26 mouse cellular contexts compared by ENCODE assay signal in the genomic region with DNA sequence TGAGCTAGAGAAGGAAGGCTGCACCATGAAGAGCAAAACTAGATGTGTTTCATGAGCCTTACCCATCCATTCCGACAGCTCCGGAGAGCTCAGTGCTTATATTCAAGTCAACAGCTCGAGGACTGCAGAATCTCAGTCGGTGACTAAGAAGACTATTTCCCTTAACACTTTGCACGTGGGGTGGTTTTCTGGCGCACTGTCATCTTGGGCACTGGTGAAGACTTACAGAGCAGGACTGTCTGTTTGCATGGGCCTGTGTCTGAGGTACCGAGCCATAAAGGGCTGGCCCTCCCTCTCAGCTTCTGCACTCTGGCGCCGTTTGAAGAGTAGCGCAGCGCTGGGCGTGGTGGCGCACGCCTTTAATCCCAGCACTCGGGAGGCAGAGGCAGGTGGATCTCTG. TPM values are rescaled to one million over a fixed set of nuclear protein-coding genes. Genes with fewer than 3 reads are reported as not detected.
DNase-seq lines count a peak whose midpoint lies in the region; ATAC-seq and TF ChIP-seq lines count a peak whose summit lies in the region.
"Had no signal": no experiment of that assay in that cellular context is flagged by ENCODE, and none has a peak within 500 bp of the region (broad histone marks: within the 10 kb centered on the region; RNA-seq: fewer than 3 reads in every experiment).

No protein-coding gene starts in this region.

- DNase-seq in heart, adult 11 months: peak; percentile 86
- no peak for DNase-seq in heart, postnatal 25 days (ENCODE audit: low spot score)
- DNase-seq in heart, postnatal 0 days (ENCODE audit: low spot score): no peak
- no peak for DNase-seq in heart, adult 9 months (ENCODE audit: low spot score in 2 of 2)
- no peak for DNase-seq in stomach, postnatal 0 days (ENCODE audit: low spot score)
- no peak for DNase-seq in embryo, embryonic 9.5 days (ENCODE audit: extremely low spot score)

- no peak overlapping the region for H3K4me2 ChIP-seq in heart, postnatal 0 days (ENCODE audit: low read depth, low read length)
- no peak overlapping the region for H3K4me2 ChIP-seq in stomach, embryonic 15.5 days
- no peak overlapping the region for H3K4me2 ChIP-seq in stomach, postnatal 0 days (replicated peaks; ENCODE audit: low read depth)
- no peak overlapping the region for H3K4me2 ChIP-seq in stomach, embryonic 16.5 days (ENCODE audit: low read depth, low read length)
- H3K4me2 ChIP-seq: forebrain, embryonic 15.5 days; kidney, embryonic 15.5 days had no signal

- no peak for TF ChIP-seq EP300 in heart, postnatal 0 days (IDR thresholded peaks at IDR 0.05; ENCODE audit: low read depth)
- TF ChIP-seq EP300 in stomach, postnatal 0 days (optimal IDR thresholded peaks at IDR 0.05): no peak

- 81% methylated on average over 15 of the region's 15 CpGs for WGBS in heart, postnatal 0 days
- 82% methylated on average over 15 of the region's 15 CpGs for WGBS in stomach, embryonic 15.5 days
- WGBS in stomach, postnatal 0 days: 76% methylated on average over 15 of the region's 15 CpGs
- 72% methylated on average over 15 of the region's 15 CpGs for WGBS in stomach, embryonic 16.5 days

- H3K9me3 ChIP-seq in heart, postnatal 0 days (replicated peaks; ENCODE audit: control insufficient read depth, low read length): no peaks in the 10 kb centered on the region
- H3K9me3 ChIP-seq in stomach, embryonic 15.5 days: no peaks in the 10 kb centered on the region
- no peaks in the 10 kb centered on the region for H3K9me3 ChIP-seq in stomach, postnatal 0 days (ENCODE audit: control insufficient read depth, low read length)
- no peaks in the 10 kb centered on the region for H3K9me3 ChIP-seq in stomach, embryonic 16.5 days (replicated peaks; ENCODE audit: control insufficient read depth, low read length)
- H3K9me3 ChIP-seq: forebrain, embryonic 15.5 days; kidney, embryonic 15.5 days had no signal

- no peak overlapping the region for H3K4me3 ChIP-seq in heart, postnatal 0 days (ENCODE audit: low read depth, low read length)
- no peak overlapping the region for H3K4me3 ChIP-seq in stomach, embryonic 15.5 days (replicated peaks)
- H3K4me3 ChIP-seq in stomach, postnatal 0 days (ENCODE audit: low read depth, low read length): no peak overlapping the region
- no peak overlapping the region for H3K4me3 ChIP-seq in stomach, embryonic 16.5 days (replicated peaks; ENCODE audit: low read length)
- H3K4me3 ChIP-seq: erythroblast, embryonic 14.5 days; forebrain, embryonic 15.5 days; kidney, embryonic 15.5 days had no signal

- 0 out of 2 replicates have a peak overlapping the region, but pooled peaks have one; percentile 43 for H3K27ac ChIP-seq in heart, postnatal 0 days (ENCODE audit: low read depth)
- H3K27ac ChIP-seq in stomach, embryonic 15.5 days: 0 out of 2 replicates have a peak overlapping the region, but pooled peaks have one; percentile 12
- no peak overlapping the region for H3K27ac ChIP-seq in stomach, postnatal 0 days (replicated peaks)
- H3K27ac ChIP-seq in stomach, embryonic 16.5 days (ENCODE audit: low read length): peak overlapping the region; percentile 65; the same call in 1 of the 2 replicates
- H3K27ac ChIP-seq: forebrain, embryonic 15.5 days; kidney, embryonic 15.5 days had no signal

- intact Hi-C loops in heart, postnatal 25 days (cut with DNase I): loop anchor here (5.0 to 10.0 kb wide), 2 partner anchors 140 to 388 kb away; no protein-coding TSS in a partner anchor

- no peak for ATAC-seq in heart, postnatal 0 days (ENCODE audit: insufficient read depth, low read depth)
- ATAC-seq in stomach, embryonic 15.5 days (ENCODE audit: insufficient read depth, low FRiP score, low read depth): no peak
- ATAC-seq in stomach, postnatal 0 days (ENCODE audit: low FRiP score, low TSS enrichment): no peak
- peak; percentile 16; the same call in 1 of the 2 replicates for ATAC-seq in stomach, embryonic 16.5 days (ENCODE audit: insufficient read depth, low FRiP score)
- ATAC-seq: inflammation-experienced regulatory T-cells, adult 6 months had no signal

- H3K9ac ChIP-seq in heart, postnatal 0 days (replicated peaks; ENCODE audit: low read depth, low read length): no peak overlapping the region
- no peak overlapping the region for H3K9ac ChIP-seq in stomach, embryonic 15.5 days
- no peak overlapping the region for H3K9ac ChIP-seq in stomach, postnatal 0 days (ENCODE audit: low read length)
- no peak overlapping the region for H3K9ac ChIP-seq in stomach, embryonic 16.5 days (ENCODE audit: low read length)
- H3K9ac ChIP-seq: forebrain, embryonic 15.5 days; kidney, embryonic 15.5 days had no signal

- no peaks in the 10 kb centered on the region for H3K36me3 ChIP-seq in heart, postnatal 0 days (replicated peaks; ENCODE audit: control insufficient read depth, insufficient read depth, low read length)
- H3K36me3 ChIP-seq in stomach, embryonic 15.5 days: no peaks in the 10 kb centered on the region
- no peaks in the 10 kb centered on the region for H3K36me3 ChIP-seq in stomach, postnatal 0 days (ENCODE audit: control insufficient read depth, insufficient read depth, low read length)
- no peaks in the 10 kb centered on the region for H3K36me3 ChIP-seq in stomach, embryonic 16.5 days (ENCODE audit: control insufficient read depth, insufficient read depth, low read length)
- H3K36me3 ChIP-seq: forebrain, embryonic 15.5 days; kidney, embryonic 15.5 days had no signal

- TF ChIP-seq CTCF in heart, postnatal 0 days (IDR thresholded peaks at IDR 0.05; ENCODE audit: low read depth): no peak
- TF ChIP-seq CTCF in stomach, postnatal 0 days (IDR thresholded peaks at IDR 0.05; ENCODE audit: low read depth): no peak

- H3K27me3 ChIP-seq in heart, postnatal 0 days (ENCODE audit: control insufficient read depth, insufficient read depth, low read length): no peaks in the 10 kb centered on the region
- H3K27me3 ChIP-seq in stomach, embryonic 15.5 days (replicated peaks): no peaks in the 10 kb centered on the region
- H3K27me3 ChIP-seq in stomach, postnatal 0 days (ENCODE audit: control insufficient read depth, insufficient read depth, low read length): no peaks in the 10 kb centered on the region
- no peaks in the 10 kb centered on the region for H3K27me3 ChIP-seq in stomach, embryonic 16.5 days (ENCODE audit: control insufficient read depth, insufficient read depth, low read length)
- H3K27me3 ChIP-seq: forebrain, embryonic 15.5 days had no signal

- peaks cover 19% of the 10 kb centered on the region for H3K4me1 ChIP-seq in heart, postnatal 0 days (ENCODE audit: control insufficient read depth, insufficient read depth)
- peaks cover 19% of the 10 kb centered on the region for H3K4me1 ChIP-seq in stomach, embryonic 15.5 days
- H3K4me1 ChIP-seq in stomach, postnatal 0 days (replicated peaks; ENCODE audit: control insufficient read depth, insufficient read depth): peaks cover 4% of the 10 kb centered on the region; the same call in 1 of the 2 replicates
- H3K4me1 ChIP-seq in stomach, embryonic 16.5 days (ENCODE audit: control insufficient read depth, insufficient read depth, low read length): peaks cover 31% of the 10 kb centered on the region

RNA-seq across cellular contexts. Expression of gene Srp9, which starts 12.2 kb away (rescaled TPM):
- total RNA-seq in heart, postnatal 25 days (2021): 10 to 100 TPM; 39.8 to 42.7 TPM
- 62.5 and 65.0 TPM in 2 replicates for total RNA-seq in heart, postnatal 0 days (2014; rRNA removed; ENCODE audit: low replicate concordance)
- 147 and 155 TPM in 2 replicates for polyA plus RNA-seq in heart, postnatal 0 days (2015; fragmentation: Nextera tagmentation; extraction: Ambion mirVana)
- polyA plus RNA-seq in stomach, embryonic 15.5 days (2015; fragmentation: Nextera tagmentation; extraction: Ambion mirVana): 158 and 161 TPM in 2 replicates
- 206 and 215 TPM in 2 replicates for polyA plus RNA-seq in stomach, postnatal 0 days (2015; fragmentation: Nextera tagmentation; extraction: Ambion mirVana)
- polyA plus RNA-seq in stomach, embryonic 16.5 days (2015; fragmentation: Nextera tagmentation; extraction: Ambion mirVana): 140 and 160 TPM in 2 replicates

RNA-seq across cellular contexts. Expression of gene Vmn1r1, which starts 51.9 kb away (rescaled TPM):
- total RNA-seq in heart, postnatal 25 days (2021): not detected
- not detected in 2 replicates for total RNA-seq in heart, postnatal 0 days (2014; rRNA removed; ENCODE audit: low replicate concordance)
- polyA plus RNA-seq in heart, postnatal 0 days (2015; fragmentation: Nextera tagmentation; extraction: Ambion mirVana): not detected in 2 replicates
- polyA plus RNA-seq in stomach, embryonic 15.5 days (2015; fragmentation: Nextera tagmentation; extraction: Ambion mirVana): not detected in 2 replicates
- polyA plus RNA-seq in stomach, postnatal 0 days (2015; fragmentation: Nextera tagmentation; extraction: Ambion mirVana): not detected in 2 replicates
- polyA plus RNA-seq in stomach, embryonic 16.5 days (2015; fragmentation: Nextera tagmentation; extraction: Ambion mirVana): not detected in 2 replicates
- total RNA-seq: adrenal gland, postnatal 10 days; adrenal gland, postnatal 4 days; gastrocnemius, postnatal 14 days; heart, adult 8-10 months; heart, postnatal 36 days had no signal
- polyA plus RNA-seq: brain, embryonic 14.5 days; cortical plate, adult 2 months; embryonic facial prominence, embryonic 14.5 days; erythroblast, embryonic 14.5 days; forebrain, embryonic 11.5 days; forebrain, embryonic 15.5 days; frontal cortex, adult 2 months; gonadal fat pad, adult 2 months; hindbrain, embryonic 11.5 days; hindbrain, embryonic 16.5 days; inflammation-experienced regulatory T-cells, adult 6 months; kidney, adult 2 months; kidney, embryonic 15.5 days had no signal
